In genomic region chr11:63243906-63244416, GRCm38 (mm10) we compare ENCODE assay signal across 19 mouse cellular contexts.
DNase-seq lines count a peak whose midpoint lies in the region; ATAC-seq and TF ChIP-seq lines count a peak whose summit lies in the region.
"Had no signal": no experiment of that assay in that cellular context is flagged by ENCODE, and none has a peak within 500 bp of the region (broad histone marks: within the 10 kb centered on the region; RNA-seq: fewer than 3 reads in every experiment).

No protein-coding gene starts in this region.

- H3K9me3 ChIP-seq in heart, embryonic 15.5 days (replicated peaks): no peaks in the 10 kb centered on the region
- H3K9me3 ChIP-seq in lung, embryonic 14.5 days (ENCODE audit: low read depth, low read length): no peaks in the 10 kb centered on the region
- H3K9me3 ChIP-seq: forebrain, embryonic 12.5 days; lung, embryonic 15.5 days; midbrain, embryonic 13.5 days had no signal

- H3K9ac ChIP-seq in heart, embryonic 15.5 days: no peak overlapping the region
- H3K9ac ChIP-seq in lung, embryonic 14.5 days: no peak overlapping the region
- H3K9ac ChIP-seq: forebrain, embryonic 12.5 days; lung, embryonic 15.5 days; midbrain, embryonic 13.5 days had no signal

- no peak overlapping the region for H3K27ac ChIP-seq in heart, embryonic 15.5 days
- H3K27ac ChIP-seq in lung, embryonic 14.5 days (ENCODE audit: low read depth): no peak overlapping the region
- H3K27ac ChIP-seq: forebrain, embryonic 12.5 days; gastrocnemius, adult 2 months; lung, embryonic 15.5 days; midbrain, embryonic 13.5 days had no signal

- no peak for ATAC-seq in heart, embryonic 15.5 days (replicated peaks; ENCODE audit: insufficient number of reproducible peaks, insufficient read depth, low FRiP score, low read depth)
- ATAC-seq in lung, embryonic 14.5 days (ENCODE audit: insufficient read depth): no peak
- ATAC-seq: hindbrain, embryonic 16.5 days; intestine, postnatal 0 days; midbrain, embryonic 13.5 days had no signal

- H3K4me3 ChIP-seq in heart, embryonic 15.5 days: no peak overlapping the region
- no peak overlapping the region for H3K4me3 ChIP-seq in lung, embryonic 14.5 days (ENCODE audit: low read depth, low read length)
- no peak overlapping the region for H3K4me3 ChIP-seq in lung, adult 2 months (replicated peaks; ENCODE audit: extremely low read depth, low read depth, low read length)
- H3K4me3 ChIP-seq: forebrain, embryonic 12.5 days; gastrocnemius, adult 2 months; lung, embryonic 15.5 days; midbrain, embryonic 13.5 days had no signal

- intact Hi-C loops in heart, postnatal 25 days (cut with DNase I): no loop called here

- TF ChIP-seq POLR2A in lung, adult 2 months (IDR thresholded peaks at IDR 0.05; ENCODE audit: borderline replicate concordance, extremely low read depth, low read depth, low read length): no peak

- no peak for TF ChIP-seq CTCF in lung, embryonic 14.5 days (IDR thresholded peaks at IDR 0.05; ENCODE audit: low read depth)
- TF ChIP-seq CTCF in lung, adult 2 months (IDR thresholded peaks at IDR 0.05; ENCODE audit: insufficient read depth, low read length): no peak

- no peaks in the 10 kb centered on the region for H3K27me3 ChIP-seq in heart, embryonic 15.5 days
- H3K27me3 ChIP-seq in lung, embryonic 14.5 days (ENCODE audit: insufficient read depth, low read length): no peaks in the 10 kb centered on the region
- H3K27me3 ChIP-seq: lung, embryonic 15.5 days had no signal

- H3K4me1 ChIP-seq in heart, embryonic 15.5 days (replicated peaks): peaks cover 9% of the 10 kb centered on the region
- H3K4me1 ChIP-seq in lung, embryonic 14.5 days (ENCODE audit: insufficient read depth): no peaks in the 10 kb centered on the region
- H3K4me1 ChIP-seq in lung, adult 2 months (ENCODE audit: control insufficient read depth, insufficient read depth, low read length): no peaks in the 10 kb centered on the region
- H3K4me1 ChIP-seq: lung, embryonic 15.5 days had no signal

- H3K4me2 ChIP-seq in heart, embryonic 15.5 days: peak overlapping the region; percentile 13; the same call in 1 of the 2 replicates
- H3K4me2 ChIP-seq in lung, embryonic 14.5 days: no peak overlapping the region
- H3K4me2 ChIP-seq: forebrain, embryonic 12.5 days; liver, embryonic 11.5 days; lung, embryonic 15.5 days; midbrain, embryonic 13.5 days had no signal

- 36% methylated on average over 9 of the region's 9 CpGs for WGBS in heart, embryonic 15.5 days
- WGBS in lung, embryonic 14.5 days: 60% methylated on average over 9 of the region's 9 CpGs
- WGBS in lung, adult 2 months: 41% methylated on average over 9 of the region's 9 CpGs

- H3K36me3 ChIP-seq in heart, embryonic 15.5 days: no peaks in the 10 kb centered on the region
- no peaks in the 10 kb centered on the region for H3K36me3 ChIP-seq in lung, embryonic 14.5 days (ENCODE audit: insufficient read depth)
- H3K36me3 ChIP-seq: forebrain, embryonic 12.5 days; lung, embryonic 15.5 days; midbrain, embryonic 13.5 days had no signal

- DNase-seq in adrenal gland, postnatal 10 days: peak; percentile 15
- DNase-seq in adrenal gland, adult 2 months: no peak
- DNase-seq in heart, postnatal 25 days (ENCODE audit: low spot score): no peak
- DNase-seq in lung, embryonic 14.5 days: peak; percentile 14
- no peak for DNase-seq in lung, adult 2 months
- DNase-seq in MN1 (ENCODE audit: low spot score): peak; percentile 61
- DNase-seq in right cerebral cortex, postnatal 14 days: no peak
- DNase-seq: cerebellum, adult 2 months; cerebellum, postnatal 36 days; gastrocnemius, adult 2 months; right cerebral cortex, postnatal 4 days; thymus, adult 2 months had no signal

Comparison
In these comparisons a context has a peak if more than half of its experiments do, and no peak if none do; other contexts are left out.
1. DNase-seq: peak in adrenal gland, postnatal 10 days (single experiment), lung, embryonic 14.5 days (single experiment) and MN1 (single experiment); none in adrenal gland, adult 2 months (single experiment), heart, postnatal 25 days (single experiment), lung, adult 2 months (single experiment) and right cerebral cortex, postnatal 14 days (single experiment).